Mouse (Mus musculus) stomach, postnatal 0 days (tissue): ENCODE results near the gene Ncapd3.

ENCODE experiments used
- CTCF ChIP-seq: IDR thresholded peaks from 2 replicates; pipeline ENCODE4 v1.5.1; 2016; ENCODE audit warnings: antibody characterized with exemption, low read depth, mild to moderate bottlenecking, moderate library complexity
- EP300 ChIP-seq: optimal IDR thresholded peaks from 2 replicates; pipeline ENCODE3; 2016; ENCODE audit warnings: antibody characterized with exemption

DNA sequence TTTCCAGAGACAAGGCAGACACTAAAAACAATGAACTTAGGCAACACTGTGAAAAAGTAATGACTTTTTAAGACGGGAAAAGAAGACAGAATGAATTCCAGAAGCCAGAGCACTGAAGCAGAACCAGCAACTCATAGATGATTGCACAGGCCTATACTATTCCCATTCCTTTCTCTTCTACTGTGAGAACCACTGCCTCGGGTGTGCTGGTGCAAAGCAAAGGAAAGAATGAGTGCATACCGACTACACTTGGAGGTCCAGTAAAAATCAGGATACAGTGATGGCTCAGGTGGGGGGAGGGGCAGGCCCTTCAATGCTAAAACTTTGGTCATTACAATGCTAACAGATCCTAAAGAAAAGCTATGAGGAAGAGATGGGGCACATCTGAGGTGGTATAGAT, 36.1 kb upstream of the Ncapd3 start:
- TF ChIP-seq CTCF (no peak), EP300 (no peak)
